Mouse (Mus musculus): ENCODE data around the gene Oxsr1. TPM values are rescaled to one million over a fixed set of nuclear protein-coding genes. Genes with fewer than 3 reads are reported as not detected.
A peak's percentile ranks its signal among the peaks of the same experiment; 100 is the strongest.
"Not testable (repeated sequence)": the region's sequence is repeated elsewhere in the genome, so short reads cannot be mapped to it uniquely, and the experiment has no call there.

The Oxsr1 gene
- total and polyA plus RNA-seq, 2 experiments: 8.6 to 15.6 TPM

GRCm38 (mm10) chr9:119276321-119276720 is 45.9 kb downstream of the Oxsr1 start:
- WGBS: 45% methylated on average over 7 of the region's 7 CpGs
- no peak overlapping the region for H3K9ac ChIP-seq (ENCODE audit: low read depth, low read length)
- H3K27ac ChIP-seq (replicated peaks; ENCODE audit: insufficient read depth, low read depth, low read length): no peak overlapping the region
- H3K36me3 ChIP-seq (ENCODE audit: control insufficient read depth, insufficient read depth, low read length): peaks cover 4% of the 10 kb centered on the region
- no peak overlapping the region for H3K4me3 ChIP-seq (ENCODE audit: insufficient read depth, low read depth, low read length)
- TF ChIP-seq POLR2A (IDR thresholded peaks at IDR 0.05; ENCODE audit: extremely low read depth, insufficient read depth, low read length) (no peak), CTCF (IDR thresholded peaks at IDR 0.05; ENCODE audit: low read depth, low read length) (no peak)
- H3K27me3 ChIP-seq (ENCODE audit: control insufficient read depth, insufficient read depth, low read length): no peaks in the 10 kb centered on the region
- H3K4me1 ChIP-seq (ENCODE audit: control insufficient read depth, insufficient read depth, low read length): no peaks in the 10 kb centered on the region
- H3K79me2 ChIP-seq (ENCODE audit: control insufficient read depth, insufficient read depth, low read length): no peaks in the 10 kb centered on the region
- peak; percentile 74 for DNase-seq (ENCODE audit: extremely low read depth, low read depth, low spot score)

GRCm38 (mm10) chr9:119274814-119275213 is 47.4 kb downstream of the Oxsr1 start:
- not testable (repeated sequence) for H3K4me3 ChIP-seq (ENCODE audit: insufficient read depth, low read depth, low read length); H3K9ac ChIP-seq (ENCODE audit: low read depth, low read length); H3K27me3 ChIP-seq (ENCODE audit: control insufficient read depth, insufficient read depth, low read length); H3K36me3 ChIP-seq (ENCODE audit: control insufficient read depth, insufficient read depth, low read length); H3K79me2 ChIP-seq (ENCODE audit: control insufficient read depth, insufficient read depth, low read length); DNase-seq (ENCODE audit: extremely low read depth, low read depth, low spot score); H3K27ac ChIP-seq (replicated peaks; ENCODE audit: insufficient read depth, low read depth, low read length); H3K4me1 ChIP-seq (ENCODE audit: control insufficient read depth, insufficient read depth, low read length)
- WGBS: 94% methylated on average over 5 of the region's 5 CpGs

- H3K4me1 ChIP-seq (ENCODE audit: control insufficient read depth, insufficient read depth, low read length): no peaks in the 10 kb centered on the region
- peaks cover 6% of the 10 kb centered on the region for H3K36me3 ChIP-seq (ENCODE audit: control insufficient read depth, insufficient read depth, low read length)
Observed at GRCm38 (mm10) chr9:119271496-119271895, 50.7 kb downstream of the Oxsr1 start.

GRCm38 (mm10) chr9:119268588-119269145 is 53.6 kb downstream of the Oxsr1 start:
- Histone ChIP-seq H3K27ac (replicated peaks; ENCODE audit: insufficient read depth, low read depth, low read length) (no peak overlapping the region), H3K79me2 (ENCODE audit: control insufficient read depth, insufficient read depth, low read length) (no peaks in the 10 kb centered on the region), H3K36me3 (ENCODE audit: control insufficient read depth, insufficient read depth, low read length) (peaks cover 20% of the 10 kb centered on the region), H3K4me3 (ENCODE audit: insufficient read depth, low read depth, low read length) (no peak overlapping the region), H3K9ac (ENCODE audit: low read depth, low read length) (no peak overlapping the region), H3K27me3 (ENCODE audit: control insufficient read depth, insufficient read depth, low read length) (no peaks in the 10 kb centered on the region), H3K4me1 (ENCODE audit: control insufficient read depth, insufficient read depth, low read length) (no peaks in the 10 kb centered on the region)
- WGBS: 92% methylated on average over 11 of the region's 11 CpGs
- no peak for DNase-seq (ENCODE audit: extremely low read depth, low read depth, low spot score)
- TF ChIP-seq CTCF (IDR thresholded peaks at IDR 0.05; ENCODE audit: low read depth, low read length): no peak
- no peak for TF ChIP-seq POLR2A (IDR thresholded peaks at IDR 0.05; ENCODE audit: extremely low read depth, insufficient read depth, low read length)

More at GRCm38 (mm10) chr9:119271496-119271895, 50.7 kb downstream of the Oxsr1 start:
- TF ChIP-seq CTCF (IDR thresholded peaks at IDR 0.05; ENCODE audit: low read depth, low read length) (no peak), POLR2A (IDR thresholded peaks at IDR 0.05; ENCODE audit: extremely low read depth, insufficient read depth, low read length) (no peak)
- WGBS: 91% methylated on average over 4 of the region's 4 CpGs
- Histone ChIP-seq H3K27ac (replicated peaks; ENCODE audit: insufficient read depth, low read depth, low read length) (no peak overlapping the region), H3K27me3 (ENCODE audit: control insufficient read depth, insufficient read depth, low read length) (no peaks in the 10 kb centered on the region), H3K79me2 (ENCODE audit: control insufficient read depth, insufficient read depth, low read length) (no peaks in the 10 kb centered on the region), H3K9ac (ENCODE audit: low read depth, low read length) (no peak overlapping the region), H3K4me3 (ENCODE audit: insufficient read depth, low read depth, low read length) (no peak overlapping the region)
- DNase-seq (ENCODE audit: extremely low read depth, low read depth, low spot score): no peak

- no peak overlapping the region for H3K9ac ChIP-seq (ENCODE audit: low read depth, low read length)
- no peak for DNase-seq (ENCODE audit: extremely low read depth, low read depth, low spot score)
- peaks cover 22% of the 10 kb centered on the region for H3K36me3 ChIP-seq (ENCODE audit: control insufficient read depth, insufficient read depth, low read length)
- 91% methylated on average over 6 of the region's 6 CpGs for WGBS
- H3K79me2 ChIP-seq (ENCODE audit: control insufficient read depth, insufficient read depth, low read length): no peaks in the 10 kb centered on the region
- no peaks in the 10 kb centered on the region for H3K4me1 ChIP-seq (ENCODE audit: control insufficient read depth, insufficient read depth, low read length)
- no peaks in the 10 kb centered on the region for H3K27me3 ChIP-seq (ENCODE audit: control insufficient read depth, insufficient read depth, low read length)
- TF ChIP-seq CTCF (IDR thresholded peaks at IDR 0.05; ENCODE audit: low read depth, low read length) (no peak), POLR2A (IDR thresholded peaks at IDR 0.05; ENCODE audit: extremely low read depth, insufficient read depth, low read length) (no peak)
- H3K27ac ChIP-seq (replicated peaks; ENCODE audit: insufficient read depth, low read depth, low read length): no peak overlapping the region
- H3K4me3 ChIP-seq (ENCODE audit: insufficient read depth, low read depth, low read length): no peak overlapping the region
Observed at GRCm38 (mm10) chr9:119268120-119268519, 54.1 kb downstream of the Oxsr1 start.

GRCm38 (mm10) chr9:119266121-119266395 is 56.2 kb downstream of the Oxsr1 start:
- not testable (repeated sequence) for H3K9ac ChIP-seq (ENCODE audit: low read depth, low read length); H3K27me3 ChIP-seq (ENCODE audit: control insufficient read depth, insufficient read depth, low read length); DNase-seq (ENCODE audit: extremely low read depth, low read depth, low spot score); H3K27ac ChIP-seq (replicated peaks; ENCODE audit: insufficient read depth, low read depth, low read length); H3K4me1 ChIP-seq (ENCODE audit: control insufficient read depth, insufficient read depth, low read length); H3K4me3 ChIP-seq (ENCODE audit: insufficient read depth, low read depth, low read length); H3K79me2 ChIP-seq (ENCODE audit: control insufficient read depth, insufficient read depth, low read length)
- 98% methylated on average over 5 of the region's 5 CpGs for WGBS
- peaks cover 28% of the 10 kb centered on the region for H3K36me3 ChIP-seq (ENCODE audit: control insufficient read depth, insufficient read depth, low read length)

GRCm38 (mm10) chr9:119265373-119266120 is 56.7 kb downstream of the Oxsr1 start:
- not testable (repeated sequence) for DNase-seq (ENCODE audit: extremely low read depth, low read depth, low spot score); H3K9ac ChIP-seq (ENCODE audit: low read depth, low read length); H3K4me1 ChIP-seq (ENCODE audit: control insufficient read depth, insufficient read depth, low read length); H3K4me3 ChIP-seq (ENCODE audit: insufficient read depth, low read depth, low read length); H3K79me2 ChIP-seq (ENCODE audit: control insufficient read depth, insufficient read depth, low read length); H3K27ac ChIP-seq (replicated peaks; ENCODE audit: insufficient read depth, low read depth, low read length); H3K27me3 ChIP-seq (ENCODE audit: control insufficient read depth, insufficient read depth, low read length)
- 69% methylated on average over 1 of the region's 1 CpGs for WGBS
- H3K36me3 ChIP-seq (ENCODE audit: control insufficient read depth, insufficient read depth, low read length): peaks cover 28% of the 10 kb centered on the region
